Mouse (Mus musculus): Measurements from ENCODE around the gene Gtf2ird1.
"Not testable (repeated sequence)": the region's sequence is repeated elsewhere in the genome, so short reads cannot be mapped to it uniquely, and the experiment has no call there.

Gene Gtf2ird1

GRCm38 (mm10) chr5:134473902-134474301 is 17.4 kb upstream of the Gtf2ird1 start:
- DNase-seq (ENCODE audit: low spot score): no peak

GRCm38 (mm10) chr5:134470538-134471169 is 14.1 kb upstream of the Gtf2ird1 start:
- no peak for DNase-seq (ENCODE audit: low spot score)

- no peak for DNase-seq (ENCODE audit: low spot score)
Observed at GRCm38 (mm10) chr5:134469559-134470150, 13.1 kb upstream of the Gtf2ird1 start.

GRCm38 (mm10) chr5:134468158-134468765 is 11.7 kb upstream of the Gtf2ird1 start:
- no peak for DNase-seq (ENCODE audit: low spot score)

GRCm38 (mm10) chr5:134467030-134467549 is 10.6 kb upstream of the Gtf2ird1 start:
- peak; percentile 69 for DNase-seq (ENCODE audit: low spot score)

- no peak for DNase-seq (ENCODE audit: low spot score)
Observed at GRCm38 (mm10) chr5:134466296-134467029, 9.9 kb upstream of the Gtf2ird1 start.

GRCm38 (mm10) chr5:134465197-134465596 is 8.7 kb upstream of the Gtf2ird1 start:
- DNase-seq (ENCODE audit: low spot score): no peak

- DNase-seq (ENCODE audit: low spot score): no peak
Observed at GRCm38 (mm10) chr5:134464225-134464624, 7.7 kb upstream of the Gtf2ird1 start.

GRCm38 (mm10) chr5:134462731-134463130 is 6.2 kb upstream of the Gtf2ird1 start:
- DNase-seq (ENCODE audit: low spot score): no peak

GRCm38 (mm10) chr5:134462316-134462715 is 5.8 kb upstream of the Gtf2ird1 start:
- DNase-seq (ENCODE audit: low spot score): no peak

GRCm38 (mm10) chr5:134460546-134460945 is 4.0 kb upstream of the Gtf2ird1 start:
- no peak for DNase-seq (ENCODE audit: low spot score)

GRCm38 (mm10) chr5:134459096-134459495 is 2.6 kb upstream of the Gtf2ird1 start:
- DNase-seq (ENCODE audit: low spot score): no peak

GRCm38 (mm10) chr5:134458416-134458815 is 1.9 kb upstream of the Gtf2ird1 start:
- DNase-seq (ENCODE audit: low spot score): no peak

GRCm38 (mm10) chr5:134457371-134457770 is 855 bp upstream of the Gtf2ird1 start:
- DNase-seq (ENCODE audit: low spot score): no peak

- DNase-seq (ENCODE audit: low spot score): peak; percentile 35
Observed at GRCm38 (mm10) chr5:134455914-134456423, 547 bp downstream of the Gtf2ird1 start.

GRCm38 (mm10) chr5:134455186-134455895 is 1.2 kb downstream of the Gtf2ird1 start:
- DNase-seq (ENCODE audit: low spot score): no peak

GRCm38 (mm10) chr5:134454421-134454820 is 2.1 kb downstream of the Gtf2ird1 start:
- DNase-seq (ENCODE audit: low spot score): no peak

GRCm38 (mm10) chr5:134453577-134453976 is 2.9 kb downstream of the Gtf2ird1 start:
- DNase-seq (ENCODE audit: low spot score): no peak

GRCm38 (mm10) chr5:134446755-134447154 is 9.8 kb downstream of the Gtf2ird1 start:
- DNase-seq (ENCODE audit: low spot score): not testable (repeated sequence)

- DNase-seq (ENCODE audit: low spot score): no peak
Observed at GRCm38 (mm10) chr5:134445895-134446294, 10.6 kb downstream of the Gtf2ird1 start.

- DNase-seq (ENCODE audit: low spot score): no peak
Observed at GRCm38 (mm10) chr5:134445208-134445831, 11.2 kb downstream of the Gtf2ird1 start.

All from c-Kit-positive CD71-positive TER-119-positive erythroid progenitor cells, embryonic 14.5 days (primary cell).